Mouse (Mus musculus): ENCODE results near the gene Fbln1. TPM values are rescaled to one million over a fixed set of nuclear protein-coding genes. Genes with fewer than 3 reads are reported as not detected.

Fbln1 gene
- polyA plus RNA-seq, 1 experiment from 2014 or later, result 236 TPM

GRCm38 (mm10) chr15:85202199-85202598 is 3.5 kb upstream of the Fbln1 start:
- no peak overlapping the region for H3K4me3 ChIP-seq (replicated peaks; ENCODE audit: low read length)
- peaks cover 15% of the 10 kb centered on the region; the same call in 1 of the 2 replicates for H3K4me1 ChIP-seq (ENCODE audit: control insufficient read depth, insufficient read depth, low read length)
- H3K27ac ChIP-seq (ENCODE audit: low read length), result no peak overlapping the region
- no peak overlapping the region for H3K4me2 ChIP-seq (ENCODE audit: low read depth, low read length)
- no peaks in the 10 kb centered on the region for H3K36me3 ChIP-seq (ENCODE audit: control insufficient read depth, insufficient read depth, low read length)
- no peak for ATAC-seq (ENCODE audit: insufficient read depth, low FRiP score)
- H3K9me3 ChIP-seq (replicated peaks; ENCODE audit: control insufficient read depth, low read length), result no peaks in the 10 kb centered on the region
- no peak overlapping the region for H3K9ac ChIP-seq (ENCODE audit: low read length)
- H3K27me3 ChIP-seq (ENCODE audit: control insufficient read depth, insufficient read depth, low read length), result no peaks in the 10 kb centered on the region
- 63% methylated on average over 9 of the region's 9 CpGs for WGBS

- WGBS, result 45% methylated on average over 5 of the region's 5 CpGs
- H3K9ac ChIP-seq (ENCODE audit: low read length), result no peak overlapping the region
- no peaks in the 10 kb centered on the region for H3K36me3 ChIP-seq (ENCODE audit: control insufficient read depth, insufficient read depth, low read length)
- H3K4me2 ChIP-seq (ENCODE audit: low read depth, low read length), result no peak overlapping the region
- H3K4me1 ChIP-seq (ENCODE audit: control insufficient read depth, insufficient read depth, low read length), result peaks cover 20% of the 10 kb centered on the region; the same call in 1 of the 2 replicates
- no peaks in the 10 kb centered on the region for H3K27me3 ChIP-seq (ENCODE audit: control insufficient read depth, insufficient read depth, low read length)
- H3K27ac ChIP-seq (ENCODE audit: low read length), result no peak overlapping the region
- H3K9me3 ChIP-seq (replicated peaks; ENCODE audit: control insufficient read depth, low read length), result no peaks in the 10 kb centered on the region
- no peak for ATAC-seq (ENCODE audit: insufficient read depth, low FRiP score)
- no peak overlapping the region for H3K4me3 ChIP-seq (replicated peaks; ENCODE audit: low read length)
These were observed 3.0 kb upstream of the Fbln1 start for GRCm38 (mm10) chr15:85202787-85203186.

GRCm38 (mm10) chr15:85204383-85204782 is 1.4 kb upstream of the Fbln1 start:
- Histone ChIP-seq H3K27ac (ENCODE audit: low read length) (no peak overlapping the region), H3K4me3 (replicated peaks; ENCODE audit: low read length) (no peak overlapping the region), H3K9me3 (replicated peaks; ENCODE audit: control insufficient read depth, low read length) (no peaks in the 10 kb centered on the region), H3K4me1 (ENCODE audit: control insufficient read depth, insufficient read depth, low read length) (peaks cover 26% of the 10 kb centered on the region; the same call in 1 of the 2 replicates), H3K27me3 (ENCODE audit: control insufficient read depth, insufficient read depth, low read length) (no peaks in the 10 kb centered on the region), H3K36me3 (ENCODE audit: control insufficient read depth, insufficient read depth, low read length) (peaks cover 3% of the 10 kb centered on the region; the same call in 1 of the 2 replicates), H3K9ac (ENCODE audit: low read length) (no peak overlapping the region), H3K4me2 (ENCODE audit: low read depth, low read length) (no peak overlapping the region)
- 63% methylated on average over 8 of the region's 8 CpGs for WGBS
- no peak for ATAC-seq (ENCODE audit: insufficient read depth, low FRiP score)

DNA sequence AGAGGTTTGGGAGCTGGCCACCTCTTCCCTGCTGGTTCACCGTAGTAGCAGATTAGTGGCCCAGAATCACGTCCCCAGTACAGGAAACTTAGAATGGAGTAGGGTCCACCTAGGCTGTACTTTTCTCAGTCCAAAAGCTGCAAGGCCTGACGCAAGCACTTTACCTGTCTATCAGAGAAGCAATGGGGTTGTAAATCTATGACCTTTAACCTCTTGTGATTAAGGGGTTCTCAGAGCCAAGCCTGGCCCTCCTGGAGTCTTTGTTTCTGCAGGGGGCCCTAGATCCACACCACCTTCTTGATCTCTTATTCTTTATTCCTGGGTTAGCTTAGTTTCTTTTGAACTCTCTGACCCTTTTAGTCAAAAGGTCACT is 940 bp downstream of the Fbln1 start:
- peak overlapping the region; percentile 91 for H3K9ac ChIP-seq (ENCODE audit: low read length)
- peak overlapping the region; percentile 73 for H3K4me3 ChIP-seq (replicated peaks; ENCODE audit: low read length)
- peaks cover 25% of the 10 kb centered on the region for H3K4me1 ChIP-seq (ENCODE audit: control insufficient read depth, insufficient read depth, low read length)
- H3K27me3 ChIP-seq (ENCODE audit: control insufficient read depth, insufficient read depth, low read length), result no peaks in the 10 kb centered on the region
- no peaks in the 10 kb centered on the region for H3K9me3 ChIP-seq (replicated peaks; ENCODE audit: control insufficient read depth, low read length)
- no peak for ATAC-seq (ENCODE audit: insufficient read depth, low FRiP score)
- peak overlapping the region; percentile 84 for H3K4me2 ChIP-seq (ENCODE audit: low read depth, low read length)
- WGBS, result 16% methylated on average over 3 of the region's 3 CpGs
- H3K36me3 ChIP-seq (ENCODE audit: control insufficient read depth, insufficient read depth, low read length), result peaks cover 7% of the 10 kb centered on the region; the same call in 1 of the 2 replicates
- H3K27ac ChIP-seq (ENCODE audit: low read length), result peak overlapping the region; percentile 94

DNA sequence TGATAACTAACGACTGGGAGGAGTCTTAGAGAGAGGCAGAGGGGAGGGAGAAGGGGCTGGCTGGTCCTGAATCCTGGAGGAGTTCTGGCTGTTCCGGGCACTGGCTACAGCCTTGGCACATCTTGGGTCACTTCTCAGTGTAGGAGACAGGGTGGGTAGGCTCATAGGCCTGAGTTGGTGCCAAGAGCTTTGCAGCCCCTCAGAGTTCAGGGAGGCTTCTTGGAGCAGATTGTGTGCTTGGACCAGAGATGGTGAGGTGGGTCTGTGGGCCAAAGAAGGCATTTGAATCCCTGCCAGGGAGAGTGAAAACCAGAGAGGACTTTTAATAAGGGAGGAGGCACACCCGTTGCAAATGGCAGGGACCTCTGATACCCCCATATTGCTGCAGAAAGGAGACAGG is 1.3 kb downstream of the Fbln1 start:
- peak overlapping the region; percentile 94 for H3K27ac ChIP-seq (ENCODE audit: low read length)
- H3K27me3 ChIP-seq (ENCODE audit: control insufficient read depth, insufficient read depth, low read length), result no peaks in the 10 kb centered on the region
- H3K4me2 ChIP-seq (ENCODE audit: low read depth, low read length), result peak overlapping the region; percentile 84
- ATAC-seq (ENCODE audit: insufficient read depth, low FRiP score), result no peak
- peak overlapping the region; percentile 91 for H3K9ac ChIP-seq (ENCODE audit: low read length)
- peaks cover 7% of the 10 kb centered on the region; the same call in 1 of the 2 replicates for H3K36me3 ChIP-seq (ENCODE audit: control insufficient read depth, insufficient read depth, low read length)
- H3K4me3 ChIP-seq (replicated peaks; ENCODE audit: low read length), result peak overlapping the region; percentile 73
- peaks cover 25% of the 10 kb centered on the region for H3K4me1 ChIP-seq (ENCODE audit: control insufficient read depth, insufficient read depth, low read length)
- H3K9me3 ChIP-seq (replicated peaks; ENCODE audit: control insufficient read depth, low read length), result no peaks in the 10 kb centered on the region
- WGBS, result 14% methylated on average over 3 of the region's 3 CpGs

- H3K4me3 ChIP-seq (replicated peaks; ENCODE audit: low read length), result peak overlapping the region; percentile 73
- peak overlapping the region; percentile 91 for H3K9ac ChIP-seq (ENCODE audit: low read length)
- H3K27ac ChIP-seq (ENCODE audit: low read length), result peak overlapping the region; percentile 94
- no peaks in the 10 kb centered on the region for H3K9me3 ChIP-seq (replicated peaks; ENCODE audit: control insufficient read depth, low read length)
- H3K36me3 ChIP-seq (ENCODE audit: control insufficient read depth, insufficient read depth, low read length), result peaks cover 8% of the 10 kb centered on the region; the same call in 1 of the 2 replicates
- peak overlapping the region; percentile 84 for H3K4me2 ChIP-seq (ENCODE audit: low read depth, low read length)
- H3K4me1 ChIP-seq (ENCODE audit: control insufficient read depth, insufficient read depth, low read length), result peaks cover 25% of the 10 kb centered on the region
- H3K27me3 ChIP-seq (ENCODE audit: control insufficient read depth, insufficient read depth, low read length), result no peaks in the 10 kb centered on the region
- 21% methylated on average over 2 of the region's 2 CpGs for WGBS
- ATAC-seq (ENCODE audit: insufficient read depth, low FRiP score), result peak; percentile 41; the same call in 1 of the 2 replicates
These were observed 2.0 kb downstream of the Fbln1 start for GRCm38 (mm10) chr15:85207763-85208162.

- peak overlapping the region; percentile 84 for H3K4me2 ChIP-seq (ENCODE audit: low read depth, low read length)
- 5% methylated on average over 10 of the region's 10 CpGs for WGBS
- peaks cover 25% of the 10 kb centered on the region for H3K4me1 ChIP-seq (ENCODE audit: control insufficient read depth, insufficient read depth, low read length)
- peaks cover 13% of the 10 kb centered on the region; the same call in 1 of the 2 replicates for H3K36me3 ChIP-seq (ENCODE audit: control insufficient read depth, insufficient read depth, low read length)
- peak overlapping the region; percentile 91 for H3K9ac ChIP-seq (ENCODE audit: low read length)
- H3K27ac ChIP-seq (ENCODE audit: low read length), result peak overlapping the region; percentile 94
- H3K27me3 ChIP-seq (ENCODE audit: control insufficient read depth, insufficient read depth, low read length), result no peaks in the 10 kb centered on the region
- no peaks in the 10 kb centered on the region for H3K9me3 ChIP-seq (replicated peaks; ENCODE audit: control insufficient read depth, low read length)
- H3K4me3 ChIP-seq (replicated peaks; ENCODE audit: low read length), result peak overlapping the region; percentile 73
- no peak for ATAC-seq (ENCODE audit: insufficient read depth, low FRiP score)
These were observed 2.6 kb downstream of the Fbln1 start for GRCm38 (mm10) chr15:85208332-85208731.

DNA sequence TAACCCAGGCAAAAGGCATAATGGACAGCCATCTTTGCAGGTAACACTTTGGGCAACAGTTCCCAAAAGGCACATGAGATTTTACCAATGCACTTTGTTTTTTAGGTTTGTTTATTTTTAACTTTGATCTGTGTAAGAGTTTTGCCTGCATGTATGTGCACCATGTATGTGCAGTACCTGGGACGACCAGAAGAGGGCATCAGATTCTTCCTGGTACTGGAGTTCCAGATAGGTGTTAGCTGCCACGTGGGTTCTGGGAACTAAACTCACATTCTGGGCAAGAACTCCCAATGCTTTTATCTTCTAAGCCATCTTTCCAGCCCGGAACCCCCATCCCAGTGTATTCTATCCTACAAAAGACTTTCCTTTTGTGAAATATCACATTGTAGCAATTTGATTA is 3.6 kb downstream of the Fbln1 start:
- no peak overlapping the region; the same call in 1 of the 2 replicates for H3K4me2 ChIP-seq (ENCODE audit: low read depth, low read length)

GRCm38 (mm10) chr15:85210686-85211085 is 4.9 kb downstream of the Fbln1 start:
- peak overlapping the region; percentile 84 for H3K27ac ChIP-seq (ENCODE audit: low read length)
- peaks cover 26% of the 10 kb centered on the region for H3K36me3 ChIP-seq (ENCODE audit: control insufficient read depth, insufficient read depth, low read length)
- no peaks in the 10 kb centered on the region for H3K27me3 ChIP-seq (ENCODE audit: control insufficient read depth, insufficient read depth, low read length)
- H3K4me1 ChIP-seq (ENCODE audit: control insufficient read depth, insufficient read depth, low read length), result peaks cover 25% of the 10 kb centered on the region
- peak overlapping the region; percentile 46 for H3K4me2 ChIP-seq (ENCODE audit: low read depth, low read length)
- peaks cover 7% of the 10 kb centered on the region for H3K9me3 ChIP-seq (replicated peaks; ENCODE audit: control insufficient read depth, low read length)
- peak overlapping the region; percentile 48; the same call in 1 of the 2 replicates for H3K9ac ChIP-seq (ENCODE audit: low read length)
- H3K4me3 ChIP-seq (replicated peaks; ENCODE audit: low read length), result no peak overlapping the region; the same call in 1 of the 2 replicates
- peak; percentile 18; the same call in 1 of the 2 replicates for ATAC-seq (ENCODE audit: insufficient read depth, low FRiP score)
- 53% methylated on average over 12 of the region's 12 CpGs for WGBS

More for the DNA sequence above, 3.6 kb downstream of the Fbln1 start:
- peaks cover 15% of the 10 kb centered on the region; the same call in 1 of the 2 replicates for H3K36me3 ChIP-seq (ENCODE audit: control insufficient read depth, insufficient read depth, low read length)
- H3K4me1 ChIP-seq (ENCODE audit: control insufficient read depth, insufficient read depth, low read length), result peaks cover 25% of the 10 kb centered on the region
- no peak overlapping the region for H3K4me3 ChIP-seq (replicated peaks; ENCODE audit: low read length)
- no peak for ATAC-seq (ENCODE audit: insufficient read depth, low FRiP score)
- H3K27me3 ChIP-seq (ENCODE audit: control insufficient read depth, insufficient read depth, low read length), result no peaks in the 10 kb centered on the region
- H3K27ac ChIP-seq (ENCODE audit: low read length), result peak overlapping the region; percentile 94
- no peaks in the 10 kb centered on the region for H3K9me3 ChIP-seq (replicated peaks; ENCODE audit: control insufficient read depth, low read length)
- WGBS, result 90% methylated on average over 3 of the region's 3 CpGs
- no peak overlapping the region for H3K9ac ChIP-seq (ENCODE audit: low read length)
